9 mouse cellular contexts compared by ENCODE assay signal in the genomic region with DNA sequence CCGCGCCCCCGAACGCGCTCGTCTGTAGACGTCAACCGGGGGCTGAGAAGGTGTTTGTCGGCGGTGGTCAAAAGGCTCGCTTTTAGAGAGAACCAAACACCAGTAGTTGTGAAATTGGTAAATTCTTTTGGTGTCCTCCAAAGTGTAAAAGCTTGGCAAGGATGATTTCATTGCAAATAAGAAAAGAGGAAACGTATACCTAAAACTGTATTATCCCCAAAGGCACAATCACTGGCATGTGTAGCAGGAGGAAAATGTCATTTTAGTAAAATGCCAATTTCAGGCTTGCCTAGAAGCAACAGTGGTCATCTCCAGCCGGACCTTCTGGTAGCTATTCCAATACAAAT. TPM values are rescaled to one million over a fixed set of nuclear protein-coding genes. Genes with fewer than 3 reads are reported as not detected.
A peak's percentile ranks its signal among the peaks of the same experiment; 100 is the strongest.
DNase-seq lines count a peak whose midpoint lies in the region; ATAC-seq and TF ChIP-seq lines count a peak whose summit lies in the region.
"Had no signal": no experiment of that assay in that cellular context is flagged by ENCODE, and none has a peak within 500 bp of the region (broad histone marks: within the 10 kb centered on the region; RNA-seq: fewer than 3 reads in every experiment).

No protein-coding gene starts in this region.

- H3K4me1 ChIP-seq in kidney, adult 2 months (ENCODE audit: control insufficient read depth, insufficient read depth, low read length), result no peaks in the 10 kb centered on the region; the same call in 1 of the 2 replicates
- H3K4me1 ChIP-seq in cortical plate, adult 2 months (ENCODE audit: control insufficient read depth, insufficient read depth, low read length), result no peaks in the 10 kb centered on the region
- H3K4me1 ChIP-seq in hindbrain, embryonic 14.5 days (replicated peaks; ENCODE audit: control insufficient read depth, insufficient read depth, low read length), result no peaks in the 10 kb centered on the region
- no peaks in the 10 kb centered on the region for H3K4me1 ChIP-seq in midbrain, embryonic 14.5 days (ENCODE audit: control insufficient read depth, insufficient read depth, low read length)

- no peaks in the 10 kb centered on the region for H3K27me3 ChIP-seq in kidney, adult 2 months (replicated peaks; ENCODE audit: control insufficient read depth, insufficient read depth, low read length)
- no peaks in the 10 kb centered on the region for H3K27me3 ChIP-seq in hindbrain, embryonic 14.5 days (ENCODE audit: control insufficient read depth, insufficient read depth, low read length)
- H3K27me3 ChIP-seq in midbrain, embryonic 14.5 days (ENCODE audit: control insufficient read depth, insufficient read depth, low read length), result no peaks in the 10 kb centered on the region
- H3K27me3 ChIP-seq: Patski had no signal

- peak overlapping the region; percentile 90 for H3K27ac ChIP-seq in kidney, adult 2 months (ENCODE audit: insufficient read depth, low read depth, low read length)
- peak overlapping the region; percentile 95 for H3K27ac ChIP-seq in cortical plate, adult 2 months (ENCODE audit: insufficient read depth, low read length)
- H3K27ac ChIP-seq in hindbrain, embryonic 14.5 days, result peak overlapping the region; percentile 98
- H3K27ac ChIP-seq in midbrain, embryonic 14.5 days (replicated peaks; ENCODE audit: low read depth, low read length), result peak overlapping the region; percentile 97

- 1% methylated on average over 13 of the region's 13 CpGs for WGBS in kidney, adult 2 months
- WGBS in hindbrain, embryonic 14.5 days, result 4% methylated on average over 13 of the region's 13 CpGs
- WGBS in midbrain, embryonic 14.5 days, result 5% methylated on average over 13 of the region's 13 CpGs

- no peaks in the 10 kb centered on the region for H3K9me3 ChIP-seq in hindbrain, embryonic 14.5 days (ENCODE audit: control insufficient read depth, low read length)
- no peaks in the 10 kb centered on the region for H3K9me3 ChIP-seq in midbrain, embryonic 14.5 days (ENCODE audit: control insufficient read depth, low read length)

- peak overlapping the region; percentile 54 for H3K4me2 ChIP-seq in hindbrain, embryonic 14.5 days (replicated peaks)
- peak overlapping the region; percentile 67 for H3K4me2 ChIP-seq in midbrain, embryonic 14.5 days (ENCODE audit: low read length)

- DNase-seq in kidney, adult 2 months, result no peak
- DNase-seq in kidney, adult 11 months, result no peak
- peak; percentile 25 for DNase-seq in hindbrain, embryonic 14.5 days (ENCODE audit: low spot score)
- DNase-seq in midbrain, embryonic 14.5 days, result no peak
- no peak for DNase-seq in adrenal gland, postnatal 10 days
- DNase-seq in layer of hippocampus, adult 9-11 months, result no peak
- no peak for DNase-seq in ovary, adult 18-20 months (ENCODE audit: low spot score)

- no peak for TF ChIP-seq POLR2A in kidney, adult 2 months (IDR thresholded peaks at IDR 0.05; ENCODE audit: low read depth, low read length)
- no peak for TF ChIP-seq POLR2A in cortical plate, adult 2 months (IDR thresholded peaks at IDR 0.05; ENCODE audit: extremely low read depth, insufficient read depth, low read length)

- H3K36me3 ChIP-seq in kidney, adult 2 months (ENCODE audit: control insufficient read depth, insufficient read depth, low read length), result no peaks in the 10 kb centered on the region
- no peaks in the 10 kb centered on the region for H3K36me3 ChIP-seq in hindbrain, embryonic 14.5 days (replicated peaks; ENCODE audit: control insufficient read depth, insufficient read depth)
- 0 out of 2 replicates have a peak, but pooled peaks cover 3% of the 10 kb centered on the region for H3K36me3 ChIP-seq in midbrain, embryonic 14.5 days (ENCODE audit: control insufficient read depth, insufficient read depth, low read length)

- TF ChIP-seq CTCF in kidney, adult 2 months (conservative IDR thresholded peaks at IDR 0.05; ENCODE audit: insufficient read depth, insufficient read length, low read depth, low read length), result no peak
- no peak for TF ChIP-seq CTCF in cortical plate, adult 2 months (IDR thresholded peaks at IDR 0.05; ENCODE audit: extremely low read depth, insufficient read depth, low read length)

- H3K4me3 ChIP-seq in kidney, adult 2 months (ENCODE audit: insufficient read depth, low read depth, low read length), result peak overlapping the region; percentile 77
- peak overlapping the region; percentile 38 for H3K4me3 ChIP-seq in cortical plate, adult 2 months (ENCODE audit: insufficient read depth, low read length)
- peak overlapping the region; percentile 72 for H3K4me3 ChIP-seq in hindbrain, embryonic 14.5 days (replicated peaks; ENCODE audit: low read length)
- peak overlapping the region; percentile 64 for H3K4me3 ChIP-seq in midbrain, embryonic 14.5 days (replicated peaks; ENCODE audit: low read depth, low read length)

- ATAC-seq in hindbrain, embryonic 14.5 days (ENCODE audit: low FRiP score), result no peak
- no peak for ATAC-seq in midbrain, embryonic 14.5 days (ENCODE audit: low FRiP score, low TSS enrichment)

- peak overlapping the region; percentile 94 for H3K9ac ChIP-seq in hindbrain, embryonic 14.5 days
- H3K9ac ChIP-seq in midbrain, embryonic 14.5 days (replicated peaks; ENCODE audit: low read length), result peak overlapping the region; percentile 92

RNA-seq across cellular contexts. Expression of a gene that starts 0.7 kb away (rescaled TPM):
- polyA plus RNA-seq in kidney, adult 2 months (2012; rRNA removed), result 10.2 and 13.1 TPM in 2 replicates
- polyA plus RNA-seq in cortical plate, adult 2 months (2012; rRNA removed), result 15.7 and 17.5 TPM in 2 replicates
- polyA plus RNA-seq in hindbrain, embryonic 14.5 days (2014; fragmentation: Nextera tagmentation; extraction: Ambion mirVana), result 11.6 and 12.7 TPM in 2 replicates
- polyA plus RNA-seq in midbrain, embryonic 14.5 days (2014; fragmentation: Nextera tagmentation; extraction: Ambion mirVana), result 14.7 and 16.0 TPM in 2 replicates
- total RNA-seq in adrenal gland, postnatal 10 days (2021), result 10 to 100 TPM; 14.6 to 17.8 TPM
